Mouse (Mus musculus): ENCODE measurements at regions not wholly inside any gene's neighbourhood (a gene's known extent, or its start where the extent isn't known, plus 50 kb on each side); places are given as distances from the start of the nearest gene placed in this dataset.

DNA sequence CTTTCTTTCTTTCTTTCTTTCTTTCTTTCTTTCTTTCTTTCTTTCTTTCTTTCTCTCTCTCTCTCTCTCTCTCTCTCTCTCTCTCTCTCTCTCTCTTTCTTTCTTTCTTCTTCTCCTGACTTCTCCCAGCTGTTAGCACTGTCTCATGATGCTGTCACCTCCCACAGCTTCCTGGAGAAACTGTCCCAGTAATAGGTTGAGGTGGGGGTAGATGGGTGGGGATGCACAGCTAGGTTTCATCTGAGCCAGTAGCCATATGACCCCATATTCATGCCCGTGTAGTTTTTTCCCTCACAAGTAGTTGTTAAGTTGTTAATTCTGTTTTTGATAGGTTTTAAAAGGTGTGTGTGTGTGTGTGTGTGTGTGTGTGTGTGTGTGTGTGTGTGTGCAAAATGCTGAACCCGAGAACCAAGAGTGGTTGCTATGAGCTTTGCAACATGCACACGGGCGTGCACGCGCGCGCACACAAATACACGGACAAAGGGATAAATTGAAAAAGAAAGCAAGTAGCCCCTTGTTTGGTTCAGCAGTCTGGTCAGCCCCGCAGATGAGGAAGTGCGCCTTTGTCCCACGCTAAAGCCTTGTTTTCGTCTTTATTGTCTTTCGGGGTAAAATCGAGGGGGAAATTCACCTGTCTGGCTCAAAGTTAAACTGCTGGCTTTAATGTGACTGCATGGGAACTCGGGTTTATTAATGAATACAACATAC lies 224.4 kb downstream of the Ndfip2 start:
- no peak for ATAC-seq (ENCODE audit: borderline replicate concordance, extremely low read depth, low FRiP score, low TSS enrichment)
- Histone ChIP-seq H3K4me3 (peak overlapping the region; percentile 34), H3K27ac (peak overlapping the region; percentile 44), H3K36me3 (no peaks in the 10 kb centered on the region), H3K9ac (peak overlapping the region; percentile 25; the same call in 1 of the 2 replicates), H3K4me1 (peaks cover 12% of the 10 kb centered on the region), H3K27me3 (no peaks in the 10 kb centered on the region), H3K4me2 (peak overlapping the region; percentile 59), H3K9me3 (no peaks in the 10 kb centered on the region)
- 8% methylated on average over 16 of the region's 16 CpGs for WGBS

GRCm38 (mm10) chr14:105480048-105480447 lies 221.7 kb downstream of the Ndfip2 start:
- Histone ChIP-seq H3K4me3 (no peak overlapping the region), H3K27ac (no peak overlapping the region), H3K27me3 (no peaks in the 10 kb centered on the region), H3K9ac (no peak overlapping the region), H3K4me1 (peaks cover 12% of the 10 kb centered on the region), H3K9me3 (no peaks in the 10 kb centered on the region), H3K36me3 (no peaks in the 10 kb centered on the region), H3K4me2 (no peak overlapping the region)
- 64% methylated on average over 9 of the region's 9 CpGs for WGBS
- ATAC-seq (ENCODE audit: borderline replicate concordance, extremely low read depth, low FRiP score, low TSS enrichment), result no peak

- ATAC-seq (ENCODE audit: borderline replicate concordance, extremely low read depth, low FRiP score, low TSS enrichment), result peak; percentile 85
- H3K9ac ChIP-seq, result no peak overlapping the region
- peak overlapping the region; percentile 25; the same call in 1 of the 2 replicates for H3K27ac ChIP-seq
- H3K4me2 ChIP-seq, result no peak overlapping the region
- no peak overlapping the region for H3K4me3 ChIP-seq
- H3K27me3 ChIP-seq, result no peaks in the 10 kb centered on the region
- no peaks in the 10 kb centered on the region for H3K9me3 ChIP-seq
- no peaks in the 10 kb centered on the region for H3K36me3 ChIP-seq
- no peaks in the 10 kb centered on the region; the same call in 1 of the 2 replicates for H3K4me1 ChIP-seq
These were observed 216.7 kb downstream of the Ndfip2 start for GRCm38 (mm10) chr14:105474991-105475553.

DNA sequence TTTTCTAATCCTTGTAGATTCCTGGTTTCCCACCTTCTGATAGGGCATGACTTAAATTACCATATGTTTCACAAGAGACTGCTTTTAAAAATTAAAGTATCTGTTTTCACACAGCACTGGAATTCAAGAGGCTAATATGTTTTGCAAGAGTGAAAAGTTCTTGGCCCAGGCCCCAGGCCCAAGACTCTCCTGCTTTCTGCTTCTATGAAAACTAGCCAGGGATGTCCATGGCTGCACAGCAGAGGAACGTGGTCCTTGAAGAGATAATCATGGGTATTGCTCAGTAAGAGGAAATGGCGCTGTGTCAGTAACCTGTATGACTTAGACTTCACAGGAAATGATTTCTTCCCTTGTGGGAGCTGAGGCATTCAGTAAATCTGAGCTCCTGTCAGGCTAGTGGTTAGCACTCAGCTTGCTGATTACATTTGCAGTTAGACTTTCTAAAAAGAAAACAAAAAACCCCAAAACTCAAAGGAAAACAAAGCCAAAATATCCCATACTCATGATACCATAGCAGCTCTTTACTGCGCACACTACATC lies 190.6 kb downstream of the Ndfip2 start:
- ATAC-seq (ENCODE audit: borderline replicate concordance, extremely low read depth, low FRiP score, low TSS enrichment), result no peak
- Histone ChIP-seq H3K4me3 (no peak overlapping the region), H3K4me1 (no peaks in the 10 kb centered on the region), H3K9me3 (no peaks in the 10 kb centered on the region), H3K4me2 (no peak overlapping the region), H3K36me3 (no peaks in the 10 kb centered on the region), H3K9ac (no peak overlapping the region), H3K27me3 (no peaks in the 10 kb centered on the region), H3K27ac (no peak overlapping the region)
- 69% methylated on average over 3 of the region's 3 CpGs for WGBS

DNA sequence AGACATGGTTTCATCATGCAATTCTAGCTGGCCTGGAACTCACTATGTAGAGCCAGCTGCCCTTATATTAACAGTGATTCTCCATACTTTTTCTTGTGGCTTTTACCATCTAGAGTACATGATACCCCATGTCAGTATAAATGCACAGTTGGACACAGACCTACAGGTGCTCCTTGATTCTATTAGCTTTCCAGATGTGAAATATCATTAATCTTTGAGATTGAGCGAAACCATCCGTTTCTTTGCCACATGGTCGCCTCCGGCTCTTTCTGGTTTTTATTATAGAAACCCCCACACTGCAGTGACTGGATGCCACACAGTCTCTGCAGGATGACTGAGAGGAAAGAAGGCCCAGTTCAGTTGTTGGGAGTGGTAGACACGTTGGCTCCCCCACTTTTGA lies 188.7 kb downstream of the Ndfip2 start:
- no peak overlapping the region for H3K4me3 ChIP-seq
- H3K9me3 ChIP-seq, result no peaks in the 10 kb centered on the region
- WGBS, result 79% methylated on average over 5 of the region's 5 CpGs
- H3K27me3 ChIP-seq, result no peaks in the 10 kb centered on the region
- ATAC-seq (ENCODE audit: borderline replicate concordance, extremely low read depth, low FRiP score, low TSS enrichment), result no peak
- no peak overlapping the region for H3K27ac ChIP-seq
- no peak overlapping the region for H3K9ac ChIP-seq
- H3K4me1 ChIP-seq, result no peaks in the 10 kb centered on the region
- no peaks in the 10 kb centered on the region for H3K36me3 ChIP-seq
- no peak overlapping the region for H3K4me2 ChIP-seq

DNA sequence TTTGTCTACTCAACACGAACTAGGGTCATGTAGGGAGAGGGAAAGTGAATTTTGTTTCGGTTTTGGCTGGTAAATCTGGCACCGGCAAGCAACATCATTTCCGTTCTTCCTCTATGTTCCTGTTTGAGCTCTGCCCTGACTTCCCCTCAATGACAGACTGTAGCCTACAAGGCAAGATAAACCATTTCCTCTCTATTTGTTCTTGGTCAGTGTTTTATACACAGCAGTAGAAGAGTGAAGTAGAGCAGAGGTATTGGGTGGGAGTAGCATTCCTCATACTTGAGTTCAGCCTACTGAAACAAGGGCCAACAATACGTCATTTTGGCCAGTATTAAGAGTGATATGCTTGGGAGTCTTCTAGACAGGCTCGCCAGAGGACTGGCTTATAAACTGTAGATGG lies 177.0 kb downstream of the Ndfip2 start:
- H3K9me3 ChIP-seq, result no peaks in the 10 kb centered on the region
- H3K36me3 ChIP-seq, result no peaks in the 10 kb centered on the region
- no peak overlapping the region for H3K4me3 ChIP-seq
- no peak overlapping the region for H3K4me2 ChIP-seq
- H3K4me1 ChIP-seq, result peaks cover 9% of the 10 kb centered on the region
- no peak overlapping the region for H3K9ac ChIP-seq
- no peak for ATAC-seq (ENCODE audit: borderline replicate concordance, extremely low read depth, low FRiP score, low TSS enrichment)
- H3K27me3 ChIP-seq, result no peaks in the 10 kb centered on the region
- 74% methylated on average over 6 of the region's 6 CpGs for WGBS
- H3K27ac ChIP-seq, result no peak overlapping the region

GRCm38 (mm10) chr14:105433456-105433855 lies 175.1 kb downstream of the Ndfip2 start:
- Histone ChIP-seq H3K4me3 (no peak overlapping the region), H3K4me1 (peaks cover 9% of the 10 kb centered on the region), H3K9ac (no peak overlapping the region), H3K9me3 (no peaks in the 10 kb centered on the region), H3K4me2 (no peak overlapping the region), H3K36me3 (no peaks in the 10 kb centered on the region), H3K27ac (no peak overlapping the region), H3K27me3 (no peaks in the 10 kb centered on the region)
- ATAC-seq (ENCODE audit: borderline replicate concordance, extremely low read depth, low FRiP score, low TSS enrichment), result no peak
- WGBS, result 60% methylated on average over 2 of the region's 2 CpGs

DNA sequence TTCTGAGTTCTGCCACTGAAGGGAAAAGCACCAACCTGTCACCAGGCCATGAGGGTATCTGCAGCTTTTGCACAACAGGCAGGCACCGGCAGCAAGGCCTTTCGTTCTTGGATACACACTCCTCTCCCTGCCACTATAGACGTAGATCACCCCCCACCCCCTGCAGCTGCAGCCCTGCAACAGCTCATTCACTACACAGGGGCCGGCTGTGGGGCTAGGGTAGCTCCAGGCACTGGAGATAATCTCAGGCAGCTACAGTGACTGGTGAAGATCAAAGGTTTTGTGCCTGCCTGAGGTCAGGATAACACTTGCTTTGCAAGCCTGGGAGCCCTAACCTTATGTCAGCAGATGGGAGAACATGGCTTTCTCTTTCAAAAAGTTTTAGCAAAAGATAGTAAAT lies 174.3 kb downstream of the Ndfip2 start:
- H3K4me2 ChIP-seq, result no peak overlapping the region
- no peaks in the 10 kb centered on the region for H3K36me3 ChIP-seq
- H3K9me3 ChIP-seq, result no peaks in the 10 kb centered on the region
- WGBS, result 6% methylated on average over 4 of the region's 4 CpGs
- H3K27me3 ChIP-seq, result 0 out of 2 replicates have a peak, but pooled peaks cover under 1% of the 10 kb centered on the region
- no peak overlapping the region for H3K4me3 ChIP-seq
- peaks cover 11% of the 10 kb centered on the region for H3K4me1 ChIP-seq
- no peak overlapping the region for H3K27ac ChIP-seq
- H3K9ac ChIP-seq, result no peak overlapping the region
- ATAC-seq (ENCODE audit: borderline replicate concordance, extremely low read depth, low FRiP score, low TSS enrichment), result no peak

GRCm38 (mm10) chr14:105431584-105431983 lies 173.2 kb downstream of the Ndfip2 start:
- WGBS, result 93% methylated on average over 4 of the region's 4 CpGs
- Histone ChIP-seq H3K4me1 (peaks cover 19% of the 10 kb centered on the region), H3K27ac (no peak overlapping the region), H3K9me3 (no peaks in the 10 kb centered on the region), H3K36me3 (no peaks in the 10 kb centered on the region), H3K4me2 (no peak overlapping the region), H3K4me3 (no peak overlapping the region), H3K27me3 (0 out of 2 replicates have a peak, but pooled peaks cover 3% of the 10 kb centered on the region), H3K9ac (no peak overlapping the region)
- no peak for ATAC-seq (ENCODE audit: borderline replicate concordance, extremely low read depth, low FRiP score, low TSS enrichment)

- no peak overlapping the region for H3K9ac ChIP-seq
- no peak overlapping the region for H3K27ac ChIP-seq
- 63% methylated on average over 5 of the region's 5 CpGs for WGBS
- ATAC-seq (ENCODE audit: borderline replicate concordance, extremely low read depth, low FRiP score, low TSS enrichment), result no peak
- H3K4me2 ChIP-seq, result no peak overlapping the region
- no peaks in the 10 kb centered on the region for H3K9me3 ChIP-seq
- peaks cover 19% of the 10 kb centered on the region for H3K4me1 ChIP-seq
- H3K4me3 ChIP-seq, result no peak overlapping the region
- no peaks in the 10 kb centered on the region for H3K36me3 ChIP-seq
- H3K27me3 ChIP-seq, result 0 out of 2 replicates have a peak, but pooled peaks cover 3% of the 10 kb centered on the region
These were observed 171.4 kb downstream of the Ndfip2 start for GRCm38 (mm10) chr14:105429664-105430257.

DNA sequence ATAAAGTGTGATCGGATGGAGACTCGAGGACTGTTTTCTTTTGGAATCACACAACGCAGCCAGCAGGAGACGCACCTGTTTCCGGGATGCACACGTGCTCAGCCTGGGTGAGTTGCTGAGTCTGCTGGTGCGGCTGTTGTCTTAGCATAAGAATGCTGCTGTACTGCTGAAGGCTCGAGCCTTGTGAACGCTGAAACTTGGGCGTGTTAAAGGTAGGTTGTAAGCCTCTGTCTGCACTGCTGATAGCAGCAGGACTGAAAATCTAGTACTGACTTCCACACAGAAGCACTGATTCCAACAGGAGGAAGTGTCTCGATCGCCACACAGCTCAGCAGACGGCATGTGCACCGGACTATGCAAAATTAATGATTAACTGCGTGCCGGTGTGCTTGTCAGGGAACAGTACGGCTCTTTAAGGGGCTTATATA lies 169.1 kb downstream of the Ndfip2 start:
- 22% methylated on average over 17 of the region's 17 CpGs for WGBS
- ATAC-seq (ENCODE audit: borderline replicate concordance, extremely low read depth, low FRiP score, low TSS enrichment), result peak; percentile 89; the same call in 1 of the 2 replicates
- H3K36me3 ChIP-seq, result no peaks in the 10 kb centered on the region
- H3K4me3 ChIP-seq, result 0 out of 2 replicates have a peak overlapping the region, but pooled peaks have one; percentile 7
- peaks cover 14% of the 10 kb centered on the region for H3K4me1 ChIP-seq
- no peaks in the 10 kb centered on the region for H3K9me3 ChIP-seq
- no peak overlapping the region for H3K9ac ChIP-seq
- H3K4me2 ChIP-seq, result peak overlapping the region; percentile 46
- H3K27ac ChIP-seq, result peak overlapping the region; percentile 80
- 0 out of 2 replicates have a peak, but pooled peaks cover 3% of the 10 kb centered on the region for H3K27me3 ChIP-seq

Measured in lung, embryonic 15.5 days (tissue).